Mouse (Mus musculus) megakaryocyte, adult 5-6 weeks (primary cell): ENCODE measurements around the gene Lin37. TPM values are rescaled to one million over a fixed set of nuclear protein-coding genes. Genes with fewer than 3 reads are reported as not detected.

Experiments used
- ATAC-seq: 2 replicates; pipeline ENCODE4 v1.8.0; 2016; ENCODE audit warnings: mild to moderate bottlenecking, inconsistent platforms; ENCODE audit not compliant: poor library complexity, severe bottlenecking
- total RNA-seq, 2 experiments: library from RNA; stranded (forward) in 1 of 2; stranded (reverse) in 1 of 2; fragments of 153-499, 151-499 nt in 1 of 2; fragments of 221-1000, 200-1000 nt in 1 of 2; gene quantifications; 2 replicates each; pipeline versions ENCODE4 v1.2.3 to v1.2.4; 2015 to 2017

Lin37 gene
- total RNA-seq, 2 experiments from 2014 or later = 22.4 to 54.7 TPM

DNA sequence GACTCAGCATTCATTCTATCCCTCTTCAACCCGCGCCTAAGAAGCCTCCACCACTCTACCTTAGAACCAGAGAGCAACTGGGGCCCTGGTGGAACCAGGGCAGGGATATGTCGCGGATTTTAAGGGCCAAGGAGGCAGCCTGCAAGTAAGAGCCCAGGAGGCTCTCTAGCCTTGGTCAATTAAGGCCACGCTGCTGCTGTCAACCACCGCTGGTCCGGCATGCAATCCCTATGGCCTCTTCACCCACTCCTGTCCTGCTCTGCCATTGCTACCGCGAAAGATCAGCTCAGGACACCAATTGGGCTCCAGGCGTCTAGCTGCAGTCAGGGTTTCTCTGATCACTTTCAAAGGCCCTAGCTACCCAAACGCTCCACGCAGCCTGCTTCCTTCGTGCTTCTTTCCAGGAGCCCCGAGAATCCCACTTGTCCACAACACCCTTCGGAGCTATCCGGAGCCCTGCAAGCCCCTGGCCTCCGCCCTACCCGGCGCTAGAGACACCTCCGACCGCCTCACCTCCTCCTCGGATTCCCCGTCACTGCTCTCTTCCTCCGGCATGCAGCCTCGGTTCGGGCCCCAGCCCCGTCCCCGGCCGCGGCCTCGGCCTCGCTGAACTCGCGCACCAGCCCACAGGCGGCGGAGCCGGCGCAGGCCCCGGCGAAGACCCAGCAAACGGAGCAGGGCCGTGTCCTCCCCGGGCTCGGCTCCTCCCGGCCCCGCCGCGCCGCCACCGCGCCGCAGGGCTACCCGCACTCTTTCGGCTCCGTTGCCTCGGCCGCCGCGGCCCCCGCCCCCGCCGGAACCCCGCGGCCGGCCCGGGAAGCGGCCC is 28.4 kb upstream of the Lin37 start:
- no peak for ATAC-seq

DNA sequence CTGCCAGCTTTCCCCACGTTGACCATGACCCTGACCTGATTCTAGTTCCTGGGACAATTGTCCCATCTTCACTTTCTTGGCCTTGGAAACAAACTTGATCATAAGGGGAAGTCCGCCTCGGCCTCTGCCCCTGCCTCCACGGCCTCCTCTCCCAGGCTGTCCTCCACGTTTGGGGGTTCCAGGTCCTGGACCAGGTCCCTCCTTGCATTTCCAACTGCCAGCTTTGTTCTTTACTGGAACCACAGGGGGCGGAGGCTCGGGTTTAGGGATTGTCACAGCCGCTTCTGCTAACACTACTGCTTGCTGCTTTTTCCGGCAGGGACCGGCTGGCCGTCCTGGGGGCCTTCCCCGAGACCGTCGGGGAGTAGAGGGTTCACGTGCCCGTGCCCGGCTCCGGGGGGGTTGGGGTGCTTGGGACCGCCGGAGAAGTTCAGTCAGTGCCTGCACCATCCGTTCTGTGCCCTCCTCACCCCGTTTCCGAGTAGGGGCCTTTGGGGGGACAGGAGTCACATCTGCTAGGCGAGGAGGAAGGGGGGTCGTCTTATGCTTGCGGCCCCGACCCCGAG is 26.9 kb upstream of the Lin37 start:
- no peak for ATAC-seq

DNA sequence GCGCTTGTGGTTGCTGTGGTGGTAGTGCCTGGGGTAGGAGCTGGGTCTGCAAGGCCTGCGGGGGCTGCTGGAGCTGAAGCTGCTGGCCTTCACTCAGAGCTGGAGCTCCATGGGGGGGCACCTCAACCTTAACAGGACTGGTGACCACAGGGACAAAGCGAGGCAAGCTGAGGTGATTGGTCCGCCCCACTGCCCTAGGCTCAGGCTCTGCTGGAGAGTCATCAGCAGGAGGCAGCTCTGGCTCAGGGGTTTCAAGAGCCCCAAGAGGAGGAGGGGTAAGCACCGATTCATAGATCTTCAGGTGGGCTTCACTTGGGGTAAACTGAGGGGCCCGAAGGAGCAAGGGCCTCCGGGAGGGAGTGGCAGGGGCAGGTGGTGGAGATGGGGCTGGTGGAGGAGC is 25.5 kb upstream of the Lin37 start:
- ATAC-seq = no peak

DNA sequence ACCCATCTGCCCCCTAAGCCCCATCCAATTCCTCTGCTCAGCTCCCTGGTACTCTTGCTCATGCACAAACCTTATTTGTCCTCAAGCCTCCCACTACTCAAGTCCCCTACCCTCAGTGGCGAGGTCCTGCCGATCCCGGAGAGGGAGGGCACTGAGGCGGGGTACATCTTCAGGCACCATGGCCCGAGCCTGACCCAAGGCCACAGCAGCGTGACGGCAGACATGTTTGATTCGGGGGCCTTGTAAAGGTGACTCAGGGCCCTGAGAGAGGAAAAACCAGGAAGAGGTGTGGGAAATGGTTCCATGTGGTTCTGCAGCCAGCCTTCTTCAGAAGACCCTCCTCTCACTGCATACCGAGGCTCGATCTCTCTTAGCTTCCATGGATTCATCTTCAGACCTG is 24.7 kb upstream of the Lin37 start:
- ATAC-seq = no peak

DNA sequence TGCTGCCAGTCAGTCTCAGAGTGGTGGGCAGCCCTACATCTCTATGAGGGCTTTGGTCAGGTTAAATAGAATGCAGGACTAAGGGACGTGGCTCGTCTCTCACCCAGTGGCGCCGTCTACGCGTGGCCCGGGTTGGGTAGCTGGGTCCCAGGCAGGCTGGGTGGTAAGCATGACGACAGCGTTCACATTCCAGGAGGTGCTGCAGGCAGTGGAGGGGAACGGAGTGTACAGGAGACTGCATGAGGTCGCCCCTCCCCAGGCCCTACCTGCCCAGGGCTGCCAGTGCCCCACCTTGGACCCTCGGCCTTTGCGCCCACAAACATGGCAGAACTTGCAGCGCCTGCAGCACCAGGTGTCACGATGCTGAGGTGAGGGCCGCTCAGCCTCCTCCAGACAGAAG is 21.9 kb upstream of the Lin37 start:
- ATAC-seq = no peak

DNA sequence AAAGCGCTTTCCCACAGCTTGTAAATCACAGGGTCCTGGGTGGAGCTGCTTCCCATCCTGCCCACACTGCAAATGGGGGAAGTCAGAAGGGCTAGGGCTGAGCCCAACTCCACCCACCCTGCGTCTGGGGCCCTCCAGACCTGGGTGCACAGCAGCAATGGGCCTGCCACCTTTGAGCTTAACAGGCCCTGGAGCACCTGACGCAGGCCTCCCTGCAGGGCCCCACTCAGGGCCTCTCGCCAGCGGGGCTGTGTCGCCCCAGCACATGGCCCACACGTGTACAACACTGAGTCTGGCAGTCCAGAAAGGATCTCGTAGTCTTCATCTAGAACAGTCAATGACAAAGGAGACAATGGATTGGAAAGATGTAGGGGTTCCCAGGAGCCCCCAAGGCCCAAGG is 20.3 kb upstream of the Lin37 start:
- ATAC-seq = no peak

DNA sequence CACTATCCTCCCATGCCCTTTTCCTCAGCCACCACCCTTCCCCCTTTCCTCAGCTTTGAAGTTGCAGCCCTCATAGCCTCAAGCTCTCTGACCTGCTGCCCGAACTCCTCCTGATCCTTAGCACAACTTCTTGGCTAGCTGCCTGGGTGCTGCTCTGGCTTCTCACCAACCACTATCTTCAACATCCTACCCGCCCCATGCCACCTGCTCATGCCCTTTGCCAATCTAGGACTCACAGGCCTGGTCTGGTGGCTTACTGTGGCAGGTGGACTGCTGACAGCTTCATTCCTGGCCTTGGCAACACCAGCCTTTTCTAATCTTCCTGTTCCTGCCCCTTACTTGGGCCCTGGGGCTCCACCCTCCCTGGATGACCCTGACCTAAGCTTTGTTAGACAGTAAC is 13.3 kb upstream of the Lin37 start:
- ATAC-seq = peak; percentile 24

DNA sequence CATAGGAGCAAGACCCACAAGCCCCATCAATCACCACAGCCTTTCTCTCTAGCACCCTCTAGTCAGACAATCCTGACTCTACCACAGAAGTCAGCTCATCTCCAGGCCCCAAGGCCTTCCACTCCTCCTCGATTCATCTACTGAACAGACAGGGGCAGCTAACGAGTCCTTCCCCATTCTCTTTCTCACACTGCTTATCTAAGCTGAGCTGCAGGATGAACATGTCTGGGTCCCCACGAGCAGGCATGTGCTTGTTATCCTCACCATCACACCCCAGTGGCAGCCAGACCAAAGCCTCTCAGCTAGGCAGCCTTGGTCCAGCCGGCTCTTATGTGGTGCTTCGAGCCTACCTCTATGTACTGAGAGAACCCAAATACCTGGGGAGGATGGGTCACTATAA is 12.8 kb upstream of the Lin37 start:
- ATAC-seq = no peak

DNA sequence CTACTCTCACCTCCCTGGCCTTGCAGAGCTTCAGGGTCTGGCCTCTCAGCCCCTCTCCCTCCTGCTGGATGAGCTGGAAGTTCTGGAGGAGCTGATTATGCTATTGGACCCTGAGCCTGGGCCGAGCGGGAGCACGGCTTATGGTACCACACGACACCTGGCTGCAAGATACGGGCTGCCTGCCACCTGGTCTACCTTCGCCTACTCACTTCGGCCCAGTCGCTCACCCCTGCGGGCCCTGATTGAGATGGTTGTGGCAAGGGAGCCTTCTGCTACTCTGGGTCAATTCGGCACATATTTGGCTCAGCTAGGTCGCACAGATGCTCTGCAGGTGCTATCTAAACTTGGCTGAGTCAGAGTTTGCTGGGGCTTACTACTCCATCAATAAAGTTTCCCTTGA is 7.9 kb upstream of the Lin37 start:
- ATAC-seq = no peak

DNA sequence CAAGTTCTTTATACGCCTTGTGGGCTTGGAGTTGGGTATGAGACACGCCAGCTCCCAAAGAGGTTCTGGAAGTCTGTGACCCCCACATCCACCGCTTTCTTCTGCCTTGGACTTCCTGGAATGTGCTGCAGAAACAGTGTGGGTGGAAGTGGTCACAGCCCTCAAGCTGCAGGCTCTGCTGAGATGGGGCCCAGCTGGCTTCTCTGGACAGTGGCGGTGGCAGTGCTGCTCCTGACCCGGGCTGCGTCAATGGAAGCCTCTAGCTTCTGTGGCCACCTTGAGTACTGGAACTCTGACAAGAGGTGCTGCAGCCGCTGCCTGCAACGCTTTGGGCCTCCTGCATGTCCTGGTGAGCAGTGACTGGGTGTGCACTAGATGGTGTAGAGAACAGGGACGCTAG is 6.4 kb upstream of the Lin37 start:
- no peak for ATAC-seq

DNA sequence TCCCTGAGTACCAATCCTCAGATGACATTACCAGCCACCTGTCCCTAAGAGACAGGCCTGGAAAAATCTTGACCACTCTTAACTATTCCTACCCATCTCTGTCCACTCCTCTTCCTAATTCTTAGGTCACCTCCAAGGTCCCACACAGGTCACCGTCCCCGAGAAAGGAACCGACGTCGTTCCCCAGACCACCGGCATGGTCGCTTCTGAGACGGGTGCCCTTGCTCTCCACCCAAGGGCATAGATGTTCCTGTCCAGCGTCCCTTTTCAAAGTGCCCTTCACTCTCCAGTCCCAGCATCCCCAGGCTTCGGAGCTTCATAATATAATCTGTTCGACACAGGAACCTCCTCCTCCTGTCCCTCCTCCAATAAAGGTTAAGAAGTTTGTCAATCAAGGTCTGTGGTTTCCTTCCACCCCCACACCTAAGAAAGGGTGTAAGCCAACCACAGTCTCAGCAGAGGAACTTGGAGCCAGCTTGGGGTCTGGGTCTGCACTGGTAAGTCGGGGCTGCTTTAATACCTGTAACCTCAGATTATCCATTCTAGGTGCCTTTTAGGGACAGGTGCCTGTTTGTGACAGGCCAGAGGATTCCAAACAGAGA is 5.4 kb upstream of the Lin37 start, which contains the start of gene Igflr1:
TSS of gene Igflr1 (plus strand) at position 458 of the 602 bp plus-strand sequence.
- no peak for ATAC-seq

DNA sequence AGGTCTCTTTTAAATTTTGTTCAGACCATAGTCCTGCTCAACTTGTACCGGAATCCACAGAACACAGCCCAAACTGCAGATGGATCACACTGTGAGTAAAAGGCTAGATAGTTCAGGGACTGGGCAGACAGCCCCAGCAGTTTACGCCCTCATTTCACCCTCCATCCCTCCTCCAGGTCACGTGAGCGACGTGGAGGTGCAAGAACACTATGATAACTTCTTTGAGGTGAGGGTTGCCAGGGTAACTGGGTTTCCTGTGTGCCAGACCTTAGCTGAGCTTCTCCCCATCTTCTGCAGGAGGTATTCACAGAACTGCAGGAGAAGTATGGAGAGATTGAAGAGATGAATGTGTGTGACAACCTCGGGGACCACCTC is 4.3 kb upstream of the Lin37 start:
- ATAC-seq = no peak

DNA sequence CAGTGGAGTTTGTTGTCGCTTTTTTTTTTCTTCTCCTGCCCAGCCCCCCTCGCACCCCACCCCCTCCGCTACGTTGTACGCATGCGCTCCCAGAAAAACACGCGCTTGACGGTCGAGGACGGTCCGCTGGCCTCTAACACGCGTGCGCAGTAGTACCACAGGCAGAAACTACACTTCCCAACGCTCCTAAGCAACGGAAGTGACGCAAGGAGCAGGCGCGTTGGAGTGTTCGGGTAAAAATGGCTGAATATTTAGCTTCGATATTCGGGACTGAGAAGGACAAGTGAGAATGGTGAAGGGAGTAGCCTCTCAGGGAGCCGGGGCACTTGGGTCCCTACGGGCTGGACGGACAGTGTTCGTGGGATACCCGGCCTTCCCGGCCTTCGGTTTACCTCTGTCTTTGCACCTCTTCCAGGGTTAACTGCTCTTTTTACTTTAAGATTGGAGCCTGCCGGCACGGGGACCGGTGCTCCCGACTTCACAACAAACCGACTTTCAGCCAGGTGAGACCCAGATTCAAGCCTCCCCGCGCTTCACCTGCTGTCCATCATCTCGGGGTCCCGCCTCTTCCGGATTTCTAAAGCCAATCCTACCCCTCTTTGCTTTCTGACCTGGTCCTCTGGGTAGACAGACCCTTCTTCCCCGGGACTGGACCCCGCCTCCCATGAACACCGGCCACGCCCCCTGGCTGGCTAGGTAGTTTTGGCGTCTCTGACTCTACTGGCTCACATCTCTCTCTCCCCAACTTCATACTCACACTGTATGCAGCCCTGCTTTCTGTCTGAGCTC is 3.7 kb upstream of the Lin37 start, which contains the start of the genes U2af1l4, Gm49396 and Psenen:
TSS of gene U2af1l4 (plus strand) at position 185 of the 789 bp plus-strand sequence.
TSS of gene Gm49396 (plus strand) at position 228 of the 789 bp plus-strand sequence.
TSS of gene Psenen (minus strand) at position 511 of the 789 bp plus-strand sequence.
- peak; percentile 68 for ATAC-seq

DNA sequence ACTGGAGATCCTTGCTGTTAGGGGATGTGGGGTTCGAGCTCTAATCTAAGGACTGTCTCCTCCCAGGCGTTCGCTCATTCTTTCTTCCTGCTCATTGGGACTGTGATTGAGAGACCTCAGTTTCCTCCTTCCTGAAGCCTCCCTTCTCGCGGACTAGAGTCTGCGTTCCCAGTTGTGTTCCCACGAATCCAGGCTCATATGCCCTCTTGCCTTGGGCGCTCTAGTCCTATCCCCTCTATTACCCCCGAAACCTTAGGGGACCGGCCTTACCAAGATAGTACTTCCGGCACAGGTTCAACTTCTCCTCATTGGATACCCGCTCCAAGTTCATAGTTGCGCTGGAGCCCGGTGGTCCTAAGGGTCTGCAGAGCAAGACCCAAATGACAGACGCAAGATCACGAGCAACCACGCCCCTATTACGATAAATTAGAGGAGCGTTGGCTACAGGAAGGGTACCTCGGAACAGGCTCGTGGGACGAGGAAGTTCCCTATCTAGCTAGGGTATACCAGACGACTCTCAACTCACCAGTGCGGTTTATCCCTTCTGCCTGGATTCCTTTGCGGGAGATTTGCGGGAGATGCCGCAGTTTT is 3.0 kb upstream of the Lin37 start:
- peak; percentile 14 for ATAC-seq

DNA sequence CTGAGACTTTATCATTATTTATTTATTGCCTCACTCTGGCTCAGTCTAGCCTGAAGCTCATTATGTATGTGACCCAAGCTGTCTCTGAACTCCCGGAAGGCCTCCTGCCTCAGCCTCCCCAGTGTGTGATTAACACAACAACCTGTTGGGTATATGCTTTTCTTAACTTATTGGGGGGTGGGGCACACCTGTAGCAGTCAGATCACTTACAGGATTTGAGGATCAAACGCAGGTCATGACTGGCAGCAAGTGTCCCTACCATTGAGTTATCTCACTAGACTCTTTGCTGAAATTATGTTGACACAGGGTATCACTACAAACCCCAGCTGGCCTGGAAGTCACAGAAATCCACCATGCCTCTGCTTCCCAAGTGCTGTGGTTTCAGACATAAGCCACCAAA is 658 bp upstream of the Lin37 start:
- ATAC-seq = no peak

DNA sequence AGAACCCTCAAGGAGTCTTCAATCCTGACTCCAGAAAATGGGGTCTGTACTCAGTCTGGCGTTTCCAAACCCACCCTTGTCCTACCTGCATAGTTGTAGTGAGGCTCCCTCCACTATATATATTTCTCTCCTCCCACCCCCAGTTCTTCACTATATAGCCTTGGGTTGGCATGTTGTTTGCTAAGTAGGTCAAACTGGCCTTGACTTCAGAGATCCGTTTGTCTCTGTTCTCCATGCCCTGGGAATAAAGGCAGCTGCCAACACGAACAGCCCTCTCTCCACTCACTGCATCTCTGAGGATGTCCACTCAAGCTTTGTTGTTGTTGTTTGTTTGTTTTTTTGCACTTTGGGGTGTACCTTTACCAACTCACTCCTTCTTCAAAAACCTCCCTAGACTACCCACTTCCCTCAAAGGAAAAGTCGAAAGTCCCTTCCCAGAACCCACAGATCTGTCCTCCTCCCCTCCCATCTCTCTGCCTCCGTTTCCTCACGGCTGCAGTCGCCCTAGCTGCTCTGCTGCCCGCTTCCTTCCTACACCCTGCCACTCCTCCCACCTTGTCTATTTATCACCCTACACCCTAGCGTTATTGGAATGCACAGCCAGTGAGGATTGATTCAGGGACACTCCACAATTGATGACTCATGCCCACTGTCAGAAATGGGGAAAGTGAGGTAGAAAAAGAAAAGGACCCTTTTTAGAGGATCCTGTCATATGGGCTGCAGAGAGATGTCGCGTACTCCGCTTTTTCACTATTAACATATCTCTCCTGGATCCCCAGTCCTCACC is 789 bp downstream of the Lin37 start:
- ATAC-seq = peak; percentile 4; the same call in 1 of the 2 replicates

DNA sequence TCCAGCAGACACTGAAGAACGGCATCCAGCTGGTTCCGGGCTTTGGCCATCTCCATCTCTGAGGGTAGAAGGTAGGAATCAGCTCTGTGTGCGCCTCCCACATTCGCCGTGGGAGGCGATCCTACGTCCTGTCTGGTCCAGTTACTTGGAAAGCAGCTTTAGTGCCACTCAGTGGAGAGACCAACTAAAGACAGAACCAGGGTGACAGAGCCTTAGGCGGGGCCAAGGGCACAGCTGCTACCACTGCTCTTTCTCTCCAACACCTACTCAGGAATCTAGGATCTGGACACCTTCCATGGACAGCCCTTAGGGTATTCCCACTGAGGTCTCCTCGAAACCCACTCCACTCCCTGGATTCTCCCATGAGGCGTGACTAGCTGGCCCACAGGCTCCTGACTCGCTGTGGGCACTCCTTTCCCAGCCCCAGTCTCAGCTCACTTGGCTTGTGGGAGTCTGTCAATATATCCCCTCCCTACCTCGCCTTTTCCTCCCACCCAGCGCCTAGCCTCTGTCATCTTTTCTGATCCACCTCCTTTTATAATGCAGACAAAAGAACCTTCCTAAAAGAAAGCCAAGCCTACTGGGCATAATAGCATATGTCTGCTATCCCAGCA is 1.6 kb downstream of the Lin37 start:
- no peak for ATAC-seq

DNA sequence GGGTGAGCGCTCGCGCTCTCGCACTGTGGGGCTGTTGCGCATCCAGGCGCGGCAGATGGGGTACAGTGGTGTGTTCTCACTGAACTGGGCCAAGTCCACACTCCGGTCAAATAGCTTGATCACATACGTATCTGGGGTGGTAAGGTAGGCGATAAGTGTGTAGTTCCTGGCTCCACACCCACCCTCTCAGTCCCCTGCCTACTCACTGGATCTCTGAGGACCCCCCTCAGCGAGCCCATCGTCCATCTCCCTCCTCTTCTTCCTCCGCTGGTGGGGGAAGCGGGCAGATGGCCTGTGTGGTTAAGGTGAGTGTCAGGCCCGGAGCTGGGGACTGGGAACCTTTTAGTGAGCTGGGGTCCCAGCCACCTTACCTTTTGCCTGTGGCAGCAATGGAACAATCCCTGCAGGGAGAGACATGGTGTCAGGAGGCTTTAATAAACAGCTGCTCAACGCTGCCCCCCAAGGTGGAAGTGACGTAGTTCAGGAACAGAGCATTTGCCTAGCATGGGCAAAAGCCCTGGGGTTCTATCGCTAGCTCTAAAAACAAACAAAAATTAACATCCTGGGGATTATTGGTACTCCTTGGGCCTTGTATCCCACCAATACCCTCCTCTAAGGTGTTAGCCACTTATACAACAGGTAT is 2.6 kb downstream of the Lin37 start:
- ATAC-seq = no peak
